Mouse (Mus musculus) monocyte, adult 5-6 weeks (primary cell): ENCODE results near the gene Car5a. TPM values are rescaled to one million over a fixed set of nuclear protein-coding genes. Genes with fewer than 3 reads are reported as not detected.

Experiments
- ATAC-seq: fragments of 153-309, 156-312 bp; replicated peaks from 2 replicates; pipeline ENCODE4 v1.8.0; 2017; ENCODE audit warnings: mild to moderate bottlenecking; ENCODE audit not compliant: low TSS enrichment, insufficient number of reproducible peaks, severe bottlenecking, poor library complexity, low FRiP score
- total RNA-seq: library from RNA; stranded (forward); fragments of 200-1000, 200-491, 200-594 nt; gene quantifications from 3 replicates; pipeline ENCODE4 v1.2.3, GENCODE M21; 2017

The Car5a gene
- total RNA-seq, 1 experiment from 2014 or later = not detected

- no peak for ATAC-seq
Observed at GRCm38 (mm10) chr8:121868896-121869295, 75.8 kb downstream of the Car5a start.

GRCm38 (mm10) chr8:121868196-121868595, 76.5 kb downstream of the Car5a start:
- no peak for ATAC-seq

Other genes with a start within 250 kb of the Car5a start
- not detected in 3 replicates for gene Jph3, start 215.3 kb downstream of the Car5a start, total RNA-seq
- 32.3 to 53.1 TPM (median 45.2 TPM) in 3 replicates for gene Klhdc4, start 115.3 kb downstream of the Car5a start, total RNA-seq
- gene Slc7a5, start 37.2 kb downstream of the Car5a start, total RNA-seq = 3.1 to 5.1 TPM (median 4.9 TPM) in 3 replicates
- 23.5 to 63.3 TPM (median 27.5 TPM) in 3 replicates for gene Banp, start 4.8 kb upstream of the Car5a start, total RNA-seq